Mouse (Mus musculus) neural tube, embryonic 13.5 days (tissue): ENCODE data around the gene Ssu72. TPM values are rescaled to one million over a fixed set of nuclear protein-coding genes. Genes with fewer than 3 reads are reported as not detected.

Experiments
- ATAC-seq: fragments of 200-750 bp; cut with Nextera tagmentation; 2 replicates; pipeline ENCODE4 v1.8.0; 2017; ENCODE audit warnings: low read depth, mild to moderate bottlenecking, moderate TSS enrichment, moderate library complexity
- H3K27ac ChIP-seq: fragments of 300-500 bp; sonication (generic); replicated peaks from 2 replicates; pipeline ENCODE4 v1.5.1; 2015; ENCODE audit warnings: moderate library complexity, mild to moderate bottlenecking, inconsistent platforms
- H3K27me3 ChIP-seq: fragments of 300-500 bp; sonication (generic); 2 replicates; pipeline ENCODE4 v1.6.1; 2015; ENCODE audit warnings: mild to moderate bottlenecking, inconsistent platforms
- H3K36me3 ChIP-seq: fragments of 300-500 bp; sonication (generic); 2 replicates; pipeline ENCODE4 v1.6.1; 2015; ENCODE audit warnings: mild to moderate bottlenecking, inconsistent platforms
- H3K4me1 ChIP-seq: fragments of 300-500 bp; sonication (generic); replicated peaks from 2 replicates; pipeline ENCODE4 v1.6.1; 2015; ENCODE audit warnings: inconsistent platforms
- H3K4me2 ChIP-seq: fragments of 300-500 bp; sonication (generic); 2 replicates; pipeline ENCODE4 v1.6.1; 2015; ENCODE audit warnings: inconsistent platforms, mild to moderate bottlenecking, moderate library complexity
- H3K4me3 ChIP-seq: fragments of 300-500 bp; sonication (generic); 2 replicates; pipeline ENCODE4 v1.5.1; 2015; ENCODE audit warnings: mild to moderate bottlenecking, inconsistent platforms
- H3K9ac ChIP-seq: fragments of 300-500 bp; sonication (generic); 2 replicates; pipeline ENCODE4 v1.6.1; 2015; ENCODE audit warnings: moderate library complexity, mild to moderate bottlenecking, inconsistent platforms
- H3K9me3 ChIP-seq: fragments of 300-500 bp; sonication (generic); 2 replicates; pipeline ENCODE4 v1.6.1; 2016; ENCODE audit warnings: inconsistent platforms
- WGBS: fragments of 180-500 bp; shearing (Covaris S2); methylation state at CpG from one replicate; pipeline ENCODE4 v1.1.7; 2015; 5-methylcytosine and 5-hydroxymethylcytosine counted together
- polyA plus RNA-seq: library from polyadenylated mRNA; unstranded; fragments of >200 nt; fragmentation: Nextera tagmentation; extraction: Ambion mirVana; gene quantifications from 2 replicates; pipeline ENCODE4 v1.2.1, GENCODE M21; 2015

The Ssu72 gene
- polyA plus RNA-seq, 1 experiment from 2014 or later: 178 TPM

DNA sequence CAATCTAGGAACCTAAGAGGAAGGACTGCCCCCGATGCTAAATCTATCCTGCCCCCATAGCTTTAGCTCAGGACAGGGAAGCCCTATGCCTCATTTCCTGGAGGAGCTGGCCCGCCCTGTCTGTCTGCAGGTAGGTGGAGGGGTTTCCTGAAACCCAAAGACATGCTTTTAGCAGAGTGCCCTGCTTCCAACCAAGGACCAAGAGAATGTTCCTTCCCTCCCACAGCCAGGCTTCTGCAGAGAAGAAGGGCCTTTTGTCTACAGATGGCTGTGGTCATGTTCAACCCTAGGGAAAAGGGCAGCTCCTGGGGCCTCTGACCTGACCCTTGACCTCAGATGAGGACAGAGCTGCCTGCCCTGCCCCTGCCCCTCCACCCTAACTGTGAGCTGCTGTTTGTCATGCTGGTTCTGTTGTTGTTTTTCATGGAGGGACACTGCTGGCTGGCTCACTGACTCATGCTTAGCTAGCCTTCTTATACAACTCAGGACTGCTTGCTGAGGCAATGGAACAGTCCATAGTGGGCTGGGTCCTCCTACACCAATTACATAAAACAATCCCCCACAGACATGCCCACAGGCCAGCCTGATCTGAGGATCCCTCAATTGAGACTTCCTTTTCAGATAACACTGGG lies 72.2 kb downstream of the Ssu72 start:
- Histone ChIP-seq H3K27me3 (peaks cover 32% of the 10 kb centered on the region), H3K9ac (no peak overlapping the region), H3K9me3 (no peaks in the 10 kb centered on the region), H3K4me3 (no peak overlapping the region), H3K36me3 (no peaks in the 10 kb centered on the region), H3K4me2 (no peak overlapping the region), H3K4me1 (peaks cover 28% of the 10 kb centered on the region), H3K27ac (no peak overlapping the region)
- no peak for ATAC-seq
- 35% methylated on average over 2 of the region's 2 CpGs for WGBS

DNA sequence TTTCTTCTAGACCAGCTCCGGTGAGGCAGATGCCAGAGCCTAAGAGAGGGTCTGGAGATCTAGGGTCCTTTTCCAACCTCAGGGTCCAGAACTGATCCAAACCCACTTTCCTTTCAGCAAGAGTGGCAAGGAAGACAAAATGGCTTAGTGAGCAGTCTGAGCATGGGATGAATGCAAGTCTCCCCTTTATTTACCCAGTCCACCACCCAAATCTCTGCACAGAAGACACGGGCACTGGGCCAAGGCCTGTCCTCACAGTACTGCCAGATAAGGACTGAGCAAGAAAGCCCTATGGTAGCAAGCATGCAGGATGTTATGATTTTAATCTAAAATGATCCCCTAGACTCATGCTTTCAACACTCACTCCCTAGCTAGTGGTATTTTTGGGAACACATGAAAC lies 73.2 kb downstream of the Ssu72 start:
- ATAC-seq: no peak
- Histone ChIP-seq H3K4me1 (peaks cover 28% of the 10 kb centered on the region), H3K4me2 (no peak overlapping the region), H3K9me3 (no peaks in the 10 kb centered on the region), H3K27ac (no peak overlapping the region), H3K36me3 (no peaks in the 10 kb centered on the region), H3K9ac (no peak overlapping the region), H3K4me3 (no peak overlapping the region), H3K27me3 (peaks cover 22% of the 10 kb centered on the region)
- WGBS: 86% methylated on average over 2 of the region's 2 CpGs

DNA sequence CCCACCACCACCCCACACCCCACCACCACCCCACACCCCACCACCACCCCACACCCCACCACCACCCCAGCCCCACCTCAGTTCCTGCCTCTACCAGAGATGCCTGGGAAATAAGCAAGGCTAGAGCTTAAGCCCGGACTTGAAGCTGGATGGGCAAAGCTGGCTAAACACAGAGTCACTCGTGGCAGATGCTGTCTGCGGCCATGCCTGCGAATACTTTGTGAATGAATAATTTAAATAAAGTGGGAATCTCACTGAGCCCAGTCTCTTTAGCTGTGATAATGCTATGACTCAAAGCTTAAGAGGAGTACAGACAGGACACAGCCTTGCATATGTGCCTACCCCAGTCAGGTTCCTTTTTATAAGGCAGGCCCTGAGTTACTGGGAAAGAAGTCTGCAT lies 74.9 kb downstream of the Ssu72 start:
- WGBS: 71% methylated on average over 4 of the region's 4 CpGs
- ATAC-seq: no peak
- no peak overlapping the region for H3K4me3 ChIP-seq
- H3K27ac ChIP-seq: no peak overlapping the region
- peaks cover 23% of the 10 kb centered on the region for H3K4me1 ChIP-seq
- H3K27me3 ChIP-seq: peaks cover 11% of the 10 kb centered on the region; the same call in 1 of the 2 replicates
- H3K36me3 ChIP-seq: no peaks in the 10 kb centered on the region
- no peaks in the 10 kb centered on the region for H3K9me3 ChIP-seq
- H3K4me2 ChIP-seq: no peak overlapping the region
- H3K9ac ChIP-seq: no peak overlapping the region

DNA sequence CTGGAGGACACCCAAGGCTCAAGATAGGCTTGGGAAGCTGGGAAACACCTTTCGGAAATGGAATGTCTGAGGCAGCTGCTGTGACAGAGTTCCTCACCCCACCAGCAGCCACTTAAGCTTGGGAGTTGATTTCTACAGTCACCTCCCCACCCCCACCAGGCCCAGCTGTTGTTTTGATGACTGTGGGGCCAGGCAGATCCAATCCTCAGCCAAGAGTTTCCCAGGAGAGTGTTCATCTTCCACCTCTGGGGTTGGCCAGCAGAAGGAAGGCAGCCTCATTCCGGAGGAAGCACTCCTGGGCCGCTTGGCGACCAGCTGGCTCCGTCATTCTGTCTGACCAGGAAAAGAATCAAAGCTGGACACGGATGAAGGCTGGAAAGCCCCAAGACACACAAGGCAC lies 76.3 kb downstream of the Ssu72 start:
- Histone ChIP-seq H3K9ac (no peak overlapping the region), H3K36me3 (no peaks in the 10 kb centered on the region), H3K27ac (peak overlapping the region; percentile 61), H3K4me2 (no peak overlapping the region), H3K9me3 (no peaks in the 10 kb centered on the region), H3K27me3 (peaks cover 1% of the 10 kb centered on the region; the same call in 1 of the 2 replicates), H3K4me1 (peaks cover 19% of the 10 kb centered on the region), H3K4me3 (no peak overlapping the region)
- WGBS: 27% methylated on average over 6 of the region's 6 CpGs
- no peak for ATAC-seq

Other genes with a start within 250 kb of the Ssu72 start
- not detected in 2 replicates for gene Tmem52, start 235.7 kb upstream of the Ssu72 start, polyA plus RNA-seq
- gene Gnb1, start 213.4 kb upstream of the Ssu72 start, polyA plus RNA-seq: 1,009 and 1,019 TPM in 2 replicates
- gene Nadk, start 142.4 kb upstream of the Ssu72 start, polyA plus RNA-seq: 77.5 and 91.5 TPM in 2 replicates
- 14.6 and 15.9 TPM in 2 replicates for gene Slc35e2, start 103.4 kb upstream of the Ssu72 start, polyA plus RNA-seq
- gene Cdk11b, start 79.9 kb upstream of the Ssu72 start, polyA plus RNA-seq: 54.7 and 61.6 TPM in 2 replicates
- gene Gm10563, start 59.4 kb upstream of the Ssu72 start, polyA plus RNA-seq: not detected in 2 replicates
- 3.9 and 5.4 TPM in 2 replicates for gene Mmp23, start 51.4 kb upstream of the Ssu72 start, polyA plus RNA-seq
- gene Mib2, start 35.6 kb upstream of the Ssu72 start, polyA plus RNA-seq: 37.4 and 38.9 TPM in 2 replicates
- gene Fndc10, start 10.5 kb upstream of the Ssu72 start, polyA plus RNA-seq: 10.5 and 16.5 TPM in 2 replicates
- gene Tmem240, start 30.0 kb downstream of the Ssu72 start, polyA plus RNA-seq: 10.4 and 12.0 TPM in 2 replicates
- 75.1 and 76.4 TPM in 2 replicates for gene Atad3a, start 56.3 kb downstream of the Ssu72 start, polyA plus RNA-seq
- gene Vwa1, start 69.9 kb downstream of the Ssu72 start, polyA plus RNA-seq: 23.0 and 23.4 TPM in 2 replicates
- 0.49 and 1.1 TPM in 2 replicates for gene Tmem88b, start 81.1 kb downstream of the Ssu72 start, polyA plus RNA-seq
- gene Ankrd65, start 85.6 kb downstream of the Ssu72 start, polyA plus RNA-seq: not detected in 2 replicates
- gene Mrpl20, start 98.1 kb downstream of the Ssu72 start, polyA plus RNA-seq: 249 and 265 TPM in 2 replicates
- 155 and 185 TPM in 2 replicates for gene Ccnl2, start 107.7 kb downstream of the Ssu72 start, polyA plus RNA-seq
- 139 and 145 TPM in 2 replicates for gene Aurkaip1, start 126.5 kb downstream of the Ssu72 start, polyA plus RNA-seq
- 29.3 and 33.9 TPM in 2 replicates for gene Mxra8, start 134.9 kb downstream of the Ssu72 start, polyA plus RNA-seq
- 8.6 and 14.6 TPM in 2 replicates for gene Dvl1, start 142.6 kb downstream of the Ssu72 start, polyA plus RNA-seq
- gene Tas1r3, start 158.6 kb downstream of the Ssu72 start, polyA plus RNA-seq: 0.45 and 0.72 TPM in 2 replicates
- 21.1 and 25.2 TPM in 2 replicates for gene Cptp, start 164.6 kb downstream of the Ssu72 start, polyA plus RNA-seq
- 63.7 and 69.8 TPM in 2 replicates for gene Ints11, start 164.7 kb downstream of the Ssu72 start, polyA plus RNA-seq
- gene Pusl1, start 187.0 kb downstream of the Ssu72 start, polyA plus RNA-seq: 51.5 and 55.4 TPM in 2 replicates
- gene Acap3, start 187.0 kb downstream of the Ssu72 start, polyA plus RNA-seq: 68.4 and 72.3 TPM in 2 replicates
- gene Ube2j2, start 239.0 kb downstream of the Ssu72 start, polyA plus RNA-seq: 121 and 126 TPM in 2 replicates